Mouse (Mus musculus) lung, adult 2 months (tissue): Measurements from ENCODE around the gene H3f3b. TPM values are rescaled to one million over a fixed set of nuclear protein-coding genes. Genes with fewer than 3 reads are reported as not detected.
"Not testable (repeated sequence)": the region's sequence is repeated elsewhere in the genome, so short reads cannot be mapped to it uniquely, and the experiment has no call there.

Experiments
- DNase-seq: peaks from one replicate; pipeline ENCODE4 v3.0.0; 2022
- H3K4me1 ChIP-seq: fragments of 200-500 bp; 2 replicates; pipeline ENCODE4 v1.6.1; 2011; ENCODE audit warnings: low read length; ENCODE audit not compliant: control insufficient read depth, insufficient read depth
- H3K4me3 ChIP-seq: fragments of 200-500 bp; replicated peaks from 2 replicates; pipeline ENCODE3; 2011; ENCODE audit warnings: low read depth, mild to moderate bottlenecking, control low read depth, low read length; ENCODE audit errors: extremely low read depth
- CTCF ChIP-seq: fragments of 200-500 bp; IDR thresholded peaks from 2 replicates; pipeline ENCODE4 v1.5.1; 2011; ENCODE audit warnings: mild to moderate bottlenecking, low read length, control low read depth; ENCODE audit not compliant: insufficient read depth
- POLR2A ChIP-seq: fragments of 200-500 bp; IDR thresholded peaks from 2 replicates; pipeline ENCODE4 v1.6.1; 2011; ENCODE audit warnings: low read depth, mild to moderate bottlenecking, control low read depth, low read length, borderline replicate concordance; ENCODE audit errors: extremely low read depth
- WGBS: fragments of 180-500 bp; shearing (Covaris S2); methylation state at CpG from one replicate; pipeline ENCODE4 v1.1.7; 2018; 5-methylcytosine and 5-hydroxymethylcytosine counted together
- polyA plus RNA-seq: library from polyadenylated mRNA; depleted of rRNA; stranded (reverse); fragments of >200 nt; gene quantifications from 2 replicates; pipeline ENCODE4 v1.2.3, GENCODE M21; 2012

The H3f3b gene
- polyA plus RNA-seq, 1 experiment = 243 TPM

DNA sequence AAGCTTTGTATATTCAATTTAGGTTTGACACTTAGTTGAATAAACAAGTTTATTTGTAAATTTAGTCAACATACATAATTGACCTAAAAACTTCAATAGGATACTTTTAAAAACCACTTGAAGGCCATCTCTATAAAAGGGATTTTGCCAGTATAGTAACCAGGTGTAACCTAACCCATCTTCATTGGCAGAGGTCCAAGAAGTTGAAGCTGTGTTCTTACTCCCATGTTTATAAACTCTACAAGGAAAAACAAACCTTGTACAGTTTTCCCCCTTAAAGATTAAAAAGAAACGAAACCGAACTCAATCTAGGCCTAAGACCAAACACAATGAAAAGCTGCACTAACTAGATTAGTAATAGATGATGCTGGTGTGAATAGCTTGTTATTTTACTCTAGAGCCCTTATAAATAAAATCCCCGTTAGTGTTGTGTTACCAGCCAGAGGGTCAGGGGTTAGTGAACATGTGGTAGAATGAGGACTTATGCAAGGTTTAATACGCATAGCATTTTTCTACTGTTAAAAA lies 5.4 kb downstream of the H3f3b start:
- DNase-seq = no peak
- Histone ChIP-seq H3K4me3 (peak overlapping the region; percentile 15), H3K4me1 (no peaks in the 10 kb centered on the region)
- WGBS = 13% methylated on average over 4 of the region's 4 CpGs
- no peak for TF ChIP-seq CTCF
- TF ChIP-seq POLR2A = no peak

DNA sequence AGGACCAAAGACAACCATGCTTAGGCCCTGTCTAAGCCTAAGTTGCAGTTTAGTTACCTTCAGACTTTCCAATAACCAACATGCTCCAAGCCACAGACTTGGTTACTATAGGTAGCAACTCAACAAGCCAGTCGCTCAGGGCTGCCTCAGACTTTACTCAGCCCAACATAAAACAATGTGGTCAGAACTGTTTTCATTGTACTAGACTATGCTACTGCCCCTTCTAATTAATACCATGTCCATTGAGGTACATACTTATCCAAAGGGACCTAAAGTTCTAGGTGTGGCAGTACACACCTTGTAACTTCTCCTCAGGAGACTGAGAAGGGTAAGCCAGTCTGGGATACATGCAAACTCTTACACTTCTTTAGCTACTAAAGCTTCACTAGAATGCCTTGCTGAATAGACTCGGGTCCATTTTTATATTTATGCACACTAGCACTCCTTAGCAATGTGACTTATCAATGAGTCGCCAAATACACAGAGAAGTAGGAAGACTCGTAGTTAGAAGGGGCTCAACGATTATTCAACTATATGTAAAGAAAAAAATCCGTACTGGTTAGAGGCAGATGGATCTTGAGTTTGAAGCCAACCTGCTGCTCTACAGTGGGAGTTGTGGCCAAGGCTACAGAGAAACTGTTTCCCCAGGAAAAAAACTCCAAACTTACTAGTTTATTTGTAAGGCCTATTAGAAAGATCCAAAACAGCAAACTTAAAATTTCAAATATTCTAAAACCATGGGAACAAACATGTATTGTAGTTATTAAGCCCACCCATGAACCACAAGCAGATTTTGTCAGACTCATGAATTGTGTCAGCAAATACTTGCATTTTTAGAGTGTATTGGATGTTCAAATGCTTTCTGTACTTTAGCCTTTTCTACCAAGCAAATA lies 6.2 kb downstream of the H3f3b start:
- DNase-seq = no peak
- no peak for TF ChIP-seq CTCF
- TF ChIP-seq POLR2A = peak; percentile 15; the same call in 1 of the 2 replicates
- Histone ChIP-seq H3K4me1 (no peaks in the 10 kb centered on the region), H3K4me3 (no peak overlapping the region)
- WGBS = 51% methylated on average over 6 of the region's 6 CpGs

DNA sequence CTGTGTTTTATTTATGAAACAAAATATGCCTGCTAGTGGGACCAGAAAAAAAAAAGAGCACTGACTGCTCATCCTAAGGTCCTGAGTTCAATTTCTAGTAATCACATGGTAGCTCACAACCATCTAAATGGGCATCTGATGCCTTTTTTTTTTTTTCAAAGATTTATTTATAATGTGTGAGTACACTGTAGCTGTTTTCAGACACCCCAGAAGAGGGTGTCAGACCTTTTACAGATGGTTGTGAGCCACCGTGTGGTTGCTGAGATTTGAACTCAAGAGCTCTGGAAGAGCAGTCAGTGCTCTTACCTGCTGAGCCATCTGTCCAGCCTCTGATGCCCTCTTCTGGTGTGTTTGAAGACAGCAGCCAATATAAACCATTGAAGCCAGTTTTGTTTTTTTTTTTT lies 7.2 kb downstream of the H3f3b start:
- H3K4me3 ChIP-seq = no peak overlapping the region
- DNase-seq = no peak
- WGBS = 16% methylated on average over 1 of the region's 1 CpGs
- no peaks in the 10 kb centered on the region for H3K4me1 ChIP-seq
- no peak for TF ChIP-seq CTCF
- no peak for TF ChIP-seq POLR2A

DNA sequence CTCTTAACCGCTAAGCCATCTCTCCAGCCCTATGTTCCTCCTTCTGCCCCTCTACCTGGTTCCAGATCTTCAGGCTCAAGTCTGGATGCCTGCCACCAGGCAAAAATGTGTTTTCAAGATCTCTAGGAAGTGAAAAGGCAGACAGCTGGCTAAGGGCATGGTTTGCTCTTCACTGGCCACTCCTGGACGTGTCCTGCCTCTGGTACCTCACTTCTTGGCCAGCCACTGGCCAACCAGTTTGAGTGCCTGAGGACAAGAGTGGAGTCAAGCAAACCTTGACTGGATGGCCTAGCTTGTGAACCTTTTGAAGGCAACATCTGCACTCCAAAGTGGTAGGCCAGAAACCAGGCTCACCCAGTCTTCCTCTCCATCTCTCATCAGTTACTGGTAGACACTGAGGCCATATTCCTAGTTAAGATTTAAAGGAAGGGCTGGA lies 7.8 kb downstream of the H3f3b start:
- 60% methylated on average over 2 of the region's 2 CpGs for WGBS
- Histone ChIP-seq H3K4me1 (no peaks in the 10 kb centered on the region), H3K4me3 (no peak overlapping the region)
- no peak for TF ChIP-seq CTCF
- no peak for TF ChIP-seq POLR2A
- no peak for DNase-seq

DNA sequence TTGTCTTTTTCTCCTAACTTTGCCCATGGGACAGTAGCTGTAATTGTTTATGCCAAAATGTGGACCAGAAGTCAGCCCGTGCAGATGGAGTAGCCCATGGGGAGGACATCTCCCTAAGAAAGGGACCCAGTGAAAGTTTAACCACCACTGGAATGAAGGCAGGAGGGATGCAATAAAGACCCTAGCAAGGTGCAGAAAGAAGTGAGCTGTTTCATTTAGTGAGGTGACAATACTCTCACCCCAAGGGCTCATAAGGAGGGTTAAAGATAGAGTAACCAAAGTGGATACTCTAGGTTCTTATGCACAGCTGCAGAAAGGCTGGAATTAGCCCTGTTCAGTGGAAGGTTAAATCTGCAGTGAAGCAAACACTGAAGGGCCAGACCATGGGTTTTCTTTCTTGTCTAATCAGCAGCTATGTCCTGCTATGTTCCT lies 8.4 kb downstream of the H3f3b start:
- no peak for DNase-seq
- 60% methylated on average over 1 of the region's 1 CpGs for WGBS
- TF ChIP-seq CTCF (no peak), POLR2A (no peak)
- Histone ChIP-seq H3K4me1 (no peaks in the 10 kb centered on the region), H3K4me3 (no peak overlapping the region)

DNA sequence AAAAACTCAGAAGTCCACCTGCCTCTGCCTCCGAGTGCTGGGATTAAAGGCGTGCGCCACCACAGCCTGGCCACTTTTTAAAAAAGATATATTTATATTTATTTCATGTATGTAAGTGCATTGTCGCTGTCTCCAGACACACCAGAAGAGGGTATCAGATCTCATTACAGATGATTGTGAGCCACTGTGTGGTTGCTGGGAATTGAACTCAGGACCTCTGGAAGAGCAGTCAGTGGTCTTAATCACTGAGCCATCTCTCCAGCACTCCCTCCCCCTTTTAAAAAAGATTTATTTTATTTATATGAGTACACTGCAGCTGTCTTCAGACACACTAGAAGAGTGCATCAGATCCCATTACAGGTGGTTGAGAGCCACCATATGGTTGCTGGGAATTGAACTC lies 8.9 kb downstream of the H3f3b start:
- DNase-seq, H3K4me1 ChIP-seq, H3K4me3 ChIP-seq: not testable (repeated sequence)
- 87% methylated on average over 4 of the region's 4 CpGs for WGBS

DNA sequence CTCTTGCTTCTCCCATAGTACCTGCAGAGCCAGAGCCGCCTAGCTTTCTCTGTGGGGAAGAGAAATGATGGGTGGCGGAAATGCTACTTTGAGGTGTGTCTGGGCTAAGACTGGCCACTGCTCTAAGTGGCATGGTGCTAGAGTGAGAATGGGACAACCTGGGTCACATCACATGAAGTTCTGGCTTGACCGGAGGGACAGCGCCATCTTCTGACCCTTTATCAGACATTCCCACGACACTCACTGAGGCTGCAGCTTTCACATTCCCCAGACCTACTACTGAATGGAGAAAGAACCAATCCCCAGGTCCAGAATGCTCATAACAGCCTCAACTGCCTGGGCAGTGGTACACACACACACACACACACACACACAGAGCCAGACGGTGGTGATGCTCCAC lies 9.7 kb downstream of the H3f3b start:
- WGBS = 34% methylated on average over 6 of the region's 6 CpGs
- DNase-seq = peak; percentile 38
- no peaks in the 10 kb centered on the region for H3K4me1 ChIP-seq
- no peak overlapping the region for H3K4me3 ChIP-seq
- no peak for TF ChIP-seq POLR2A
- TF ChIP-seq CTCF = peak; percentile 79

DNA sequence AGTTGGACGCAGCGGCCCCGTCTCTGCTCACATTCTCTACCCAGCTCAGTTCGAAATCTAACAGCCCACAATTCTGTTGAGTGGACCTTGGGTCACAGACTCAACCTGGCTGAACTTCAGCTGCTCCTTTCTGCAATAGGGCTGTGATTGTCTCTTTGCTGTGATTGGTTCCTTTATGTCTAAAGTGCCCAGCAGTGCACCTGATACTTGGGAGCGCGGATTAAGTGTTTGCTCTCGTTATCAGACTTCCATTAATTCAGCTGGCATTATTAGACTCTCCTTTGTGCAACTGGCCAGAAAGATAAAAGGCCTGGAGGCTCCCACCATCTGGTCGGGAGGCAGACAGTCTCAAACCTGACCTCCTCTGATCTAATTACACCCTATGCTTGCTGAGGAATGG lies 12.9 kb downstream of the H3f3b start:
- 58% methylated on average over 8 of the region's 8 CpGs for WGBS
- H3K4me3 ChIP-seq = no peak overlapping the region
- peaks cover 5% of the 10 kb centered on the region; the same call in 1 of the 2 replicates for H3K4me1 ChIP-seq
- DNase-seq = peak; percentile 39
- TF ChIP-seq POLR2A = no peak; the same call in 1 of the 2 replicates
- no peak for TF ChIP-seq CTCF

DNA sequence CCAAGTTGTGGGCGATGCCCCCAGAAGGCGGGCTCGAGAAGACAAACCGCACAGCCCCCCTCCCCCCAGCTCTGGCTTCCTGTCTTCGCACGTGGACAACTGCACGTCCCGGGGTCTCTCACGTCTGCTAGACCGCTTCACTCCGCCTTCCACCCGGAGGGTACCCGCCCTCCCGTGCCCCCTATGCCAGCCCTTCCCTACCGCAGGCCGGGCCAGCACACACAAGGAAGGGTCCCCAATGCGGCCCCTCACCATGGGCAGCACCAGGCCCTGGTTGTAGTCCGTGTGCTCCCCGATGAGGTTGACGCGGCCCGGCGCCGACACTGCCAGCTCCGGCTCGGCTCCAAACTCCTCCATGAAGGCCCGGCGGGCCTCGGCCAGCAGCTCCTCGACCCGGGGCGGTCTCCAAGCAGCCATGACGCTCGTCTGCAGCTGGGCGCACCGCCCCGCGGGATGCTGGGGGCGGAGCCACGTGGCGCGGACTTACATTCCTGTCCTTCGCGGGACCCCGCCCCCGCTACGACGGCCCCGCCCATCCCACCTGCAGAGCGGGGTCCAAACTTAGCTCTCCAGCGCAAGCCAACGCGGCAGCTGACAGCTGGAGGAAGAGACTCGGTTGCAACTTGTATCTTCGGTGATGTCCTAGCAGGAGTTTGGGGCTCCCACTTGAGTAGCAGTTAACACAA lies 15.4 kb downstream of the H3f3b start, which contains the start of gene Galk1:
Gene Galk1, minus strand, starts transcription at position 458 of the 686 bp plus-strand sequence.
- no peak for TF ChIP-seq CTCF
- peak; percentile 29; the same call in 1 of the 2 replicates for TF ChIP-seq POLR2A

More for the DNA sequence above, 15.4 kb downstream of the H3f3b start, which contains the start of gene Galk1:
- peak; percentile 86 for DNase-seq
- WGBS = under 1% methylated on average over 55 of the region's 55 CpGs
- Histone ChIP-seq H3K4me3 (peak within 1 kb of the TSS; percentile 81), H3K4me1 (peaks cover 5% of the 10 kb centered on the region; the same call in 1 of the 2 replicates)
